Mouse (Mus musculus): ENCODE data around the gene Slc2a5. TPM values are rescaled to one million over a fixed set of nuclear protein-coding genes. Genes with fewer than 3 reads are reported as not detected.
A peak's percentile ranks its signal among the peaks of the same experiment; 100 is the strongest.

The Slc2a5 gene
- polyA plus RNA-seq, 1 experiment from 2014 or later, result 0.74 TPM

GRCm38 (mm10) chr4:150122476-150122875, 3.4 kb downstream of the Slc2a5 start:
- H3K36me3 ChIP-seq, result no peaks in the 10 kb centered on the region
- H3K27me3 ChIP-seq, result no peaks in the 10 kb centered on the region
- WGBS, result 33% methylated on average over 3 of the region's 3 CpGs
- no peak overlapping the region for H3K4me2 ChIP-seq
- H3K4me1 ChIP-seq (replicated peaks), result peaks cover 14% of the 10 kb centered on the region
- ATAC-seq (replicated peaks; ENCODE audit: insufficient number of reproducible peaks, insufficient read depth, low FRiP score, low read depth), result no peak
- no peak overlapping the region for H3K27ac ChIP-seq
- H3K4me3 ChIP-seq, result no peak overlapping the region
- H3K9me3 ChIP-seq (replicated peaks), result no peaks in the 10 kb centered on the region
- H3K9ac ChIP-seq, result no peak overlapping the region

- Histone ChIP-seq H3K4me3 (no peak overlapping the region), H3K36me3 (no peaks in the 10 kb centered on the region), H3K9me3 (replicated peaks) (no peaks in the 10 kb centered on the region), H3K9ac (no peak overlapping the region), H3K4me1 (replicated peaks) (peaks cover 1% of the 10 kb centered on the region; the same call in 1 of the 2 replicates), H3K4me2 (no peak overlapping the region), H3K27me3 (no peaks in the 10 kb centered on the region), H3K27ac (no peak overlapping the region)
- 85% methylated on average over 5 of the region's 5 CpGs for WGBS
- no peak for ATAC-seq (replicated peaks; ENCODE audit: insufficient number of reproducible peaks, insufficient read depth, low FRiP score, low read depth)
Observed at GRCm38 (mm10) chr4:150126373-150126772, 7.3 kb downstream of the Slc2a5 start.

- no peaks in the 10 kb centered on the region for H3K9me3 ChIP-seq (replicated peaks)
- no peak overlapping the region for H3K27ac ChIP-seq
- H3K9ac ChIP-seq, result no peak overlapping the region
- peaks cover 10% of the 10 kb centered on the region for H3K4me1 ChIP-seq (replicated peaks)
- no peak for ATAC-seq (replicated peaks; ENCODE audit: insufficient number of reproducible peaks, insufficient read depth, low FRiP score, low read depth)
- no peak overlapping the region for H3K4me3 ChIP-seq
- no peaks in the 10 kb centered on the region for H3K27me3 ChIP-seq
- 90% methylated on average over 7 of the region's 7 CpGs for WGBS
- H3K36me3 ChIP-seq, result no peaks in the 10 kb centered on the region
- no peak overlapping the region for H3K4me2 ChIP-seq
Observed at GRCm38 (mm10) chr4:150127894-150128293, 8.8 kb downstream of the Slc2a5 start.

GRCm38 (mm10) chr4:150128571-150128970, 9.5 kb downstream of the Slc2a5 start:
- WGBS, result 73% methylated on average over 8 of the region's 8 CpGs
- peaks cover 13% of the 10 kb centered on the region for H3K4me1 ChIP-seq (replicated peaks)
- no peak overlapping the region for H3K9ac ChIP-seq

GRCm38 (mm10) chr4:150130661-150131060, 11.6 kb downstream of the Slc2a5 start:
- no peak; the same call in 1 of the 2 replicates for ATAC-seq (replicated peaks; ENCODE audit: insufficient number of reproducible peaks, insufficient read depth, low FRiP score, low read depth)
- Histone ChIP-seq H3K27ac (no peak overlapping the region), H3K36me3 (no peaks in the 10 kb centered on the region), H3K4me2 (no peak overlapping the region), H3K4me3 (no peak overlapping the region), H3K4me1 (replicated peaks) (peaks cover 13% of the 10 kb centered on the region), H3K9ac (no peak overlapping the region), H3K9me3 (replicated peaks) (no peaks in the 10 kb centered on the region), H3K27me3 (no peaks in the 10 kb centered on the region)
- 10% methylated on average over 2 of the region's 2 CpGs for WGBS

More at GRCm38 (mm10) chr4:150128571-150128970, 9.5 kb downstream of the Slc2a5 start:
- no peak for ATAC-seq (replicated peaks; ENCODE audit: insufficient number of reproducible peaks, insufficient read depth, low FRiP score, low read depth)
- Histone ChIP-seq H3K27me3 (no peaks in the 10 kb centered on the region), H3K27ac (no peak overlapping the region), H3K4me3 (no peak overlapping the region), H3K9me3 (replicated peaks) (no peaks in the 10 kb centered on the region), H3K36me3 (no peaks in the 10 kb centered on the region), H3K4me2 (no peak overlapping the region)

- Histone ChIP-seq H3K9me3 (replicated peaks) (no peaks in the 10 kb centered on the region), H3K4me3 (peak overlapping the region; percentile 39), H3K36me3 (no peaks in the 10 kb centered on the region), H3K4me1 (replicated peaks) (peaks cover 15% of the 10 kb centered on the region), H3K27ac (no peak overlapping the region), H3K9ac (peak overlapping the region; percentile 28; the same call in 1 of the 2 replicates), H3K27me3 (no peaks in the 10 kb centered on the region), H3K4me2 (peak overlapping the region; percentile 63)
- ATAC-seq (replicated peaks; ENCODE audit: insufficient number of reproducible peaks, insufficient read depth, low FRiP score, low read depth), result no peak
- WGBS, result 15% methylated on average over 24 of the region's 24 CpGs
Observed at GRCm38 (mm10) chr4:150132692-150133271, 13.7 kb downstream of the Slc2a5 start.

- 76% methylated on average over 7 of the region's 7 CpGs for WGBS
- Histone ChIP-seq H3K4me1 (replicated peaks) (peaks cover 23% of the 10 kb centered on the region), H3K27me3 (no peaks in the 10 kb centered on the region), H3K9ac (no peak overlapping the region), H3K4me2 (no peak overlapping the region), H3K4me3 (no peak overlapping the region), H3K36me3 (no peaks in the 10 kb centered on the region), H3K27ac (no peak overlapping the region), H3K9me3 (replicated peaks) (no peaks in the 10 kb centered on the region)
- ATAC-seq (replicated peaks; ENCODE audit: insufficient number of reproducible peaks, insufficient read depth, low FRiP score, low read depth), result no peak
Observed at GRCm38 (mm10) chr4:150135254-150135653, 16.2 kb downstream of the Slc2a5 start.

DNA sequence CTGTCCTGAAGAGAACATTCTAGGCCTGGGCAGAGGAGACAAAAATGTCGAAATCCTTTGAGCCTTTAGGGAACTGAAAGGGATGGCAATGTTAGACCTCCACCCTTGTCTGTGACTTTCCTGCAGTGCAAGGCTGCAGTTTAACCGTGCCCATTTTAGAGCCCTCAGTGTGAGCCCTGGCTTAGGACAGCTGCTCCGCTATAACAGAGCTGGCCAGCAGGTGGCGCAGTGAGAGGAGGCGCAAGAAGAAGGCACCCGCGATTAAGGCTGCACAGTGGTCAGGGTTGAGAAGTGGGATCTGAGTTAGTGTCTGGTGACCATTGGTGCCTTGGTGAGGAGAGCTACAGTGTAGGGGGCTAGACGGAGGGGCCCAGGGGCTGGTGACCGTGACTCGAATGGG, 17.6 kb downstream of the Slc2a5 start:
- no peak for ATAC-seq (replicated peaks; ENCODE audit: insufficient number of reproducible peaks, insufficient read depth, low FRiP score, low read depth)
- Histone ChIP-seq H3K4me1 (replicated peaks) (peaks cover 20% of the 10 kb centered on the region), H3K36me3 (no peaks in the 10 kb centered on the region), H3K27ac (no peak overlapping the region), H3K4me3 (no peak overlapping the region), H3K9ac (no peak overlapping the region), H3K9me3 (replicated peaks) (no peaks in the 10 kb centered on the region), H3K27me3 (no peaks in the 10 kb centered on the region), H3K4me2 (0 out of 2 replicates have a peak overlapping the region, but pooled peaks have one; percentile 15)
- 9% methylated on average over 10 of the region's 10 CpGs for WGBS

GRCm38 (mm10) chr4:150137368-150138083, 18.4 kb downstream of the Slc2a5 start:
- Histone ChIP-seq H3K4me2 (peak overlapping the region; percentile 57; the same call in 1 of the 2 replicates), H3K9me3 (replicated peaks) (no peaks in the 10 kb centered on the region), H3K4me3 (no peak overlapping the region), H3K36me3 (no peaks in the 10 kb centered on the region), H3K27me3 (no peaks in the 10 kb centered on the region), H3K9ac (no peak overlapping the region), H3K4me1 (replicated peaks) (peaks cover 17% of the 10 kb centered on the region), H3K27ac (no peak overlapping the region)
- WGBS, result 81% methylated on average over 7 of the region's 7 CpGs
- ATAC-seq (replicated peaks; ENCODE audit: insufficient number of reproducible peaks, insufficient read depth, low FRiP score, low read depth), result no peak

- Histone ChIP-seq H3K9ac (no peak overlapping the region), H3K4me3 (peak overlapping the region; percentile 35), H3K27me3 (no peaks in the 10 kb centered on the region), H3K27ac (no peak overlapping the region), H3K4me1 (replicated peaks) (peaks cover 11% of the 10 kb centered on the region), H3K36me3 (no peaks in the 10 kb centered on the region), H3K4me2 (peak overlapping the region; percentile 57), H3K9me3 (replicated peaks) (no peaks in the 10 kb centered on the region)
- peak; percentile 53; the same call in 1 of the 2 replicates for ATAC-seq (replicated peaks; ENCODE audit: insufficient number of reproducible peaks, insufficient read depth, low FRiP score, low read depth)
- WGBS, result 20% methylated on average over 9 of the region's 9 CpGs
Observed at GRCm38 (mm10) chr4:150138084-150138543, 19.0 kb downstream of the Slc2a5 start.

DNA sequence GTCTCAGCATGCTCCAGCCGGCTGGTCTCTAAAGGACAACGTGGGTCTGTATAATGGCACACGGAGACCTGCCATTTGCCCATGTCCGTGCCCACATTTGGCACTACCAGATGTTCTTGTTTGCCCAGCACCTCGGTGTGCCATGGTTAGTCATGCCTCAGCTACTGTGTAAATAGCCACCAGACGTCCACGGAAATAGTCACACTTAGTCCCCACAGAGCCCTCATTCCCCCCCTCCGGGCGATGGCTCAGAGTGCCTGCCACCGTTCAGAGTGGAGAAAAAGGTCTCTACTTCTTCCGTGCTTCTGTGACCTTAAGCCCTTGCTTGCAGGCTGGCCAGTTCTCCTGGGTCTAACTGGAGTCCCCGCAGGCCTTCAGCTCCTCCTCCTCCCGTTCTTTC, 20.0 kb downstream of the Slc2a5 start:
- Histone ChIP-seq H3K27me3 (no peaks in the 10 kb centered on the region), H3K9me3 (replicated peaks) (no peaks in the 10 kb centered on the region), H3K36me3 (no peaks in the 10 kb centered on the region), H3K9ac (no peak overlapping the region), H3K27ac (no peak overlapping the region), H3K4me1 (replicated peaks) (peaks cover 11% of the 10 kb centered on the region), H3K4me2 (no peak overlapping the region), H3K4me3 (no peak overlapping the region)
- no peak for ATAC-seq (replicated peaks; ENCODE audit: insufficient number of reproducible peaks, insufficient read depth, low FRiP score, low read depth)
- 64% methylated on average over 13 of the region's 13 CpGs for WGBS

Data from heart, embryonic 15.5 days (tissue).